Comparison of ENCODE assay signal across 8 mouse cellular contexts in the genomic region with DNA sequence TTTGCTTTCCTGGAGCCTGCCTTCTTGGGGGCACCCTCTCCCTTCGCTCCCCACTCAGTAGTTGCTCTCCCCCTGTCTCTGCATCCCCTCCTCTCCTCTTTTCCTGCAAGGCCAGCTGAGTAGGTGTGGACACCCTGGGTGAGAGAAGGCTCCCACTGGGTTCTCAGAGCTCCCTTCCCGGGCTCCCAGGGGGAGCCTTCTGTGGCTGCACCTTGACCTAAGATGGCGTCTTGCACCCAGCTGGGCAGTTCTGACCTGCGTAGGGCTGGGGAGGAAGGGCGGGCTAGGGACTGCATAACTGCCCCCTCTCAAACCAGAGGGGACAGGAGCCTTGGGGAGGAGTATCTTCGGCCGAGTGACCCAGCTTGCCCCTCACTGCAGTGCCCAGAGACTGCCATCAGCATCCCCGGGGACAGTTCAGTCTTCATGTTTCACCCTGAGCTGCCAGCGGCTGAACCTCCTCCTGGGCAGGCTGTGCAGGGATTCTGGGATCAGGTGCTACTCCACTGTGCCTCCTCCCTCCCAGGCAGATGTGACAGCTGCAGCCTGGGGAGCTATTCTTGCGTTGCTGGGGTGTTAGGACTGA. TPM values are rescaled to one million over a fixed set of nuclear protein-coding genes. Genes with fewer than 3 reads are reported as not detected.
DNase-seq lines count a peak whose midpoint lies in the region; ATAC-seq and TF ChIP-seq lines count a peak whose summit lies in the region.

No protein-coding gene starts in this region.

- 4% methylated on average over 10 of the region's 10 CpGs for WGBS in heart, embryonic 12.5 days
- WGBS in neural tube, embryonic 11.5 days = 9% methylated on average over 9 of the region's 10 CpGs

- no peak for TF ChIP-seq CTCF in layer of hippocampus, adult 2 months (conservative IDR thresholded peaks at IDR 0.05)

- H3K9me3 ChIP-seq in heart, embryonic 12.5 days (replicated peaks) = no peaks in the 10 kb centered on the region
- H3K9me3 ChIP-seq in neural tube, embryonic 11.5 days (ENCODE audit: control insufficient read depth, low read length) = no peaks in the 10 kb centered on the region

- H3K27ac ChIP-seq in layer of hippocampus, adult 2 months = peak overlapping the region; percentile 97
- H3K27ac ChIP-seq in heart, embryonic 12.5 days (ENCODE audit: poor library complexity, severe bottlenecking) = peak overlapping the region; percentile 99
- H3K27ac ChIP-seq in neural tube, embryonic 11.5 days (ENCODE audit: low read depth, low read length) = no peak overlapping the region; the same call in 1 of the 2 replicates

- peaks cover 5% of the 10 kb centered on the region; the same call in 1 of the 2 replicates for H3K36me3 ChIP-seq in heart, embryonic 12.5 days
- no peaks in the 10 kb centered on the region for H3K36me3 ChIP-seq in neural tube, embryonic 11.5 days (ENCODE audit: control insufficient read depth, insufficient read depth, low read length)

- peaks cover 3% of the 10 kb centered on the region; the same call in 1 of the 2 replicates for H3K27me3 ChIP-seq in heart, embryonic 12.5 days (replicated peaks)
- no peaks in the 10 kb centered on the region for H3K27me3 ChIP-seq in neural tube, embryonic 11.5 days (ENCODE audit: control insufficient read depth, insufficient read depth, low read length)

- H3K9ac ChIP-seq in heart, embryonic 12.5 days = peak overlapping the region; percentile 98
- H3K9ac ChIP-seq in neural tube, embryonic 11.5 days (ENCODE audit: low read length) = peak overlapping the region; percentile 89

- H3K4me3 ChIP-seq in layer of hippocampus, adult 2 months = peak overlapping the region; percentile 89
- H3K4me3 ChIP-seq in heart, embryonic 12.5 days = peak overlapping the region; percentile 96
- H3K4me3 ChIP-seq in neural tube, embryonic 11.5 days (ENCODE audit: low read depth, low read length) = peak overlapping the region; percentile 85

- peak overlapping the region; percentile 79 for H3K4me2 ChIP-seq in heart, embryonic 12.5 days
- peak overlapping the region; percentile 87 for H3K4me2 ChIP-seq in neural tube, embryonic 11.5 days (ENCODE audit: low read depth)

- no peak for DNase-seq in layer of hippocampus, adult 2 months (ENCODE audit: low spot score in 2 of 2)
- DNase-seq in layer of hippocampus, postnatal 14 days (ENCODE audit: low spot score in 2 of 2) = no peak
- peak; percentile 81 for DNase-seq in adrenal gland, postnatal 14 days
- DNase-seq in kidney, postnatal 25 days = peak; percentile 67 to 89
- DNase-seq in neural tube, embryonic 11.5 days (ENCODE audit: low spot score) = peak; percentile 41
- no peak for DNase-seq in thymus, postnatal 0 days (ENCODE audit: low spot score)
- DNase-seq in right cerebral cortex, postnatal 10 days (ENCODE audit: low spot score in 2 of 2) = no peak

- ATAC-seq in heart, embryonic 12.5 days (ENCODE audit: insufficient number of reproducible peaks, low FRiP score) = peak; percentile 11
- no peak for ATAC-seq in neural tube, embryonic 11.5 days (ENCODE audit: insufficient read depth, low FRiP score, low TSS enrichment)

- H3K4me1 ChIP-seq in heart, embryonic 12.5 days (replicated peaks) = peaks cover 57% of the 10 kb centered on the region
- peaks cover 13% of the 10 kb centered on the region for H3K4me1 ChIP-seq in neural tube, embryonic 11.5 days (ENCODE audit: control insufficient read depth, insufficient read depth, low read length)

RNA-seq across cellular contexts. Expression of gene Dnmt3a, which starts 2.7 kb away (rescaled TPM):
- total RNA-seq in layer of hippocampus, adult 2 months (2021) = 10 to 100 TPM; 70.3 to 82.5 TPM
- total RNA-seq in layer of hippocampus, postnatal 14 days (2021) = 100 to 1,000 TPM; 272 to 273 TPM
- total RNA-seq in adrenal gland, postnatal 14 days (2021) = 95.6 and 106 TPM in 2 replicates
- polyA plus RNA-seq in heart, embryonic 12.5 days (2016; fragmentation: Nextera tagmentation; extraction: Ambion mirVana) = 139 and 142 TPM in 2 replicates
- polyA plus RNA-seq in neural tube, embryonic 11.5 days (2014; fragmentation: Nextera tagmentation; extraction: Ambion mirVana) = 88.6 and 102 TPM in 2 replicates
- 86.5 and 86.6 TPM in 2 replicates for polyA plus RNA-seq in thymus, postnatal 0 days (2015; fragmentation: Nextera tagmentation; extraction: Ambion mirVana)

Comparison
In these comparisons a context has a peak if more than half of its experiments do, and no peak if none do; other contexts are left out.
1. DNase-seq: peak in adrenal gland, postnatal 14 days (single experiment), kidney, postnatal 25 days (2 of 2) and neural tube, embryonic 11.5 days (single experiment); none in layer of hippocampus, adult 2 months (0 of 2), layer of hippocampus, postnatal 14 days (0 of 2), thymus, postnatal 0 days (single experiment) and right cerebral cortex, postnatal 10 days (0 of 2).
2. Peak in every context shown above with its lines, with median percentiles within 50 percentile points of each other: H3K4me3 ChIP-seq.